Mouse (Mus musculus): ENCODE data around the gene Amer2. TPM values are rescaled to one million over a fixed set of nuclear protein-coding genes. Genes with fewer than 3 reads are reported as not detected.

Amer2 gene
- total and polyA plus RNA-seq, 3 experiments, result 0.16 TPM; not detected in 2

- Histone ChIP-seq H3K9me3 (replicated peaks) (no peaks in the 10 kb centered on the region), H3K4me1 (ENCODE audit: insufficient read depth, low read depth, low read length) (no peaks in the 10 kb centered on the region), H3K4me3 (ENCODE audit: low read depth, low read length) (no peak overlapping the region), H3K27me3 (ENCODE audit: insufficient read depth, low read length) (no peaks in the 10 kb centered on the region), H3K36me3 (replicated peaks) (no peaks in the 10 kb centered on the region)
- no peak for TF ChIP-seq CTCF (IDR thresholded peaks at IDR 0.05; ENCODE audit: low read depth, low read length)
- TF ChIP-seq POLR2AphosphoS5 (IDR thresholded peaks at IDR 0.05; ENCODE audit: insufficient replicate concordance, low read depth, low read length), result no peak
- TF ChIP-seq TAL1 (conservative IDR thresholded peaks at IDR 0.05; ENCODE audit: low read depth, low read length), result no peak
- TF ChIP-seq GATA1 (IDR thresholded peaks at IDR 0.05; ENCODE audit: borderline replicate concordance, low read length), result no peak
- no peak for TF ChIP-seq GATA2 (IDR thresholded peaks at IDR 0.05; ENCODE audit: borderline replicate concordance, low read depth, low read length)
- DNase-seq (ENCODE audit: low spot score) (no peak), ATAC-seq (ENCODE audit: extremely low read depth, insufficient number of reproducible peaks, low FRiP score, poor library complexity, severe bottlenecking) (no peak)
These were observed 30.2 kb downstream of the Amer2 start for GRCm38 (mm10) chr14:60403228-60403627.

DNA sequence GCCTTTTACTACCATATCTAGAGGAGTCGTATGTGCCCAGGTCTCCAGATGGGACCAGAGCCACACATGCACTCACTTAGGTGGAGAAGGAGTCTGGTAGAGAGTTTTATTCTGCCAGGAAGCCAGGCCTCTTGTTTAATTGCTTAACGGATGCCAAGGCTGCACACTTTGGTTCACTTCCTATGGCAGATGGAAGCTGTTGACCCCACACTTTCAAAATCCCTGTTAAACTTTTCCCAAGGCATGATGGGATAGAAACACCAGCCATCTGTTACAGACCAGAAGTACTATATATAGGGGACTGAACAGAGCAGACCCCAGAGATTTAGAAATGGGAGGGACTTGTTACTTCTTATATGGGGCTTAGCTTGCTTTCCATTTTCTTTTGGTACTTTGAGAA, 32.8 kb downstream of the Amer2 start:
- no peaks in the 10 kb centered on the region for H3K4me1 ChIP-seq (ENCODE audit: insufficient read depth, low read depth, low read length)
- no peaks in the 10 kb centered on the region for H3K36me3 ChIP-seq (replicated peaks)
- ATAC-seq (ENCODE audit: extremely low read depth, insufficient number of reproducible peaks, low FRiP score, poor library complexity, severe bottlenecking) (no peak), DNase-seq (ENCODE audit: low spot score) (no peak)
- TF ChIP-seq CTCF (IDR thresholded peaks at IDR 0.05; ENCODE audit: low read depth, low read length), result no peak
- H3K27me3 ChIP-seq (ENCODE audit: insufficient read depth, low read length), result no peaks in the 10 kb centered on the region
- no peaks in the 10 kb centered on the region for H3K9me3 ChIP-seq (replicated peaks)
- no peak overlapping the region for H3K4me3 ChIP-seq (ENCODE audit: low read depth, low read length)

- no peaks in the 10 kb centered on the region for H3K4me1 ChIP-seq (ENCODE audit: insufficient read depth, low read depth, low read length)
- DNase-seq (ENCODE audit: low spot score) (no peak), ATAC-seq (ENCODE audit: extremely low read depth, insufficient number of reproducible peaks, low FRiP score, poor library complexity, severe bottlenecking) (no peak)
- TF ChIP-seq POLR2AphosphoS5 (IDR thresholded peaks at IDR 0.05; ENCODE audit: insufficient replicate concordance, low read depth, low read length) (no peak), TAL1 (conservative IDR thresholded peaks at IDR 0.05; ENCODE audit: low read depth, low read length) (no peak), CTCF (IDR thresholded peaks at IDR 0.05; ENCODE audit: low read depth, low read length) (no peak), GATA1 (IDR thresholded peaks at IDR 0.05; ENCODE audit: borderline replicate concordance, low read length) (no peak), GATA2 (IDR thresholded peaks at IDR 0.05; ENCODE audit: borderline replicate concordance, low read depth, low read length) (no peak)
- H3K4me3 ChIP-seq (ENCODE audit: low read depth, low read length), result no peak overlapping the region
- no peaks in the 10 kb centered on the region for H3K27me3 ChIP-seq (ENCODE audit: insufficient read depth, low read length)
- no peaks in the 10 kb centered on the region for H3K9me3 ChIP-seq (replicated peaks)
- H3K36me3 ChIP-seq (replicated peaks), result no peaks in the 10 kb centered on the region
These were observed 33.5 kb downstream of the Amer2 start for GRCm38 (mm10) chr14:60406543-60406942.

DNA sequence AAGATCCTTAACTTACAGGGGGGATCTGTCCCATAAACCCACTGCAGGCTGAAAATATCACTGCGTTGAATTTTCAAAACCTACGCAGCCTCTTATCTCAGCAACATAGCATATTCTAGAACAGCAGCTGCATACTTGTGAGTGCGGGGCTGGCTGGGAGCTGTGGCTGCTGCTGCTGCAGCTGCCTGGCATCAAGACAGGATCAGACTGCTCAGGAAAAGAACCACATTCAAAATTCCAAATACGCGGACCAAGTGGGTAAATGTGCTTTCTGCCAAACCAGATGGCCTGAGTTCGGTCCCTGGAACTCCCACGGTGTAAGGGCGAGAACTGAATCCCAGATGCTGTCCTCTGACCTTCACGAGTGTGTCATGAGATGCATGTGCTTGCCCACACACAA, 34.3 kb downstream of the Amer2 start:
- Histone ChIP-seq H3K4me1 (ENCODE audit: insufficient read depth, low read depth, low read length) (no peaks in the 10 kb centered on the region), H3K36me3 (replicated peaks) (no peaks in the 10 kb centered on the region), H3K9me3 (replicated peaks) (no peaks in the 10 kb centered on the region), H3K27me3 (ENCODE audit: insufficient read depth, low read length) (no peaks in the 10 kb centered on the region), H3K4me3 (ENCODE audit: low read depth, low read length) (no peak overlapping the region)
- no peak for DNase-seq (ENCODE audit: low spot score)
- TF ChIP-seq GATA2 (IDR thresholded peaks at IDR 0.05; ENCODE audit: borderline replicate concordance, low read depth, low read length) (no peak), GATA1 (IDR thresholded peaks at IDR 0.05; ENCODE audit: borderline replicate concordance, low read length) (no peak)
- ATAC-seq (ENCODE audit: extremely low read depth, insufficient number of reproducible peaks, low FRiP score, poor library complexity, severe bottlenecking), result no peak

DNA sequence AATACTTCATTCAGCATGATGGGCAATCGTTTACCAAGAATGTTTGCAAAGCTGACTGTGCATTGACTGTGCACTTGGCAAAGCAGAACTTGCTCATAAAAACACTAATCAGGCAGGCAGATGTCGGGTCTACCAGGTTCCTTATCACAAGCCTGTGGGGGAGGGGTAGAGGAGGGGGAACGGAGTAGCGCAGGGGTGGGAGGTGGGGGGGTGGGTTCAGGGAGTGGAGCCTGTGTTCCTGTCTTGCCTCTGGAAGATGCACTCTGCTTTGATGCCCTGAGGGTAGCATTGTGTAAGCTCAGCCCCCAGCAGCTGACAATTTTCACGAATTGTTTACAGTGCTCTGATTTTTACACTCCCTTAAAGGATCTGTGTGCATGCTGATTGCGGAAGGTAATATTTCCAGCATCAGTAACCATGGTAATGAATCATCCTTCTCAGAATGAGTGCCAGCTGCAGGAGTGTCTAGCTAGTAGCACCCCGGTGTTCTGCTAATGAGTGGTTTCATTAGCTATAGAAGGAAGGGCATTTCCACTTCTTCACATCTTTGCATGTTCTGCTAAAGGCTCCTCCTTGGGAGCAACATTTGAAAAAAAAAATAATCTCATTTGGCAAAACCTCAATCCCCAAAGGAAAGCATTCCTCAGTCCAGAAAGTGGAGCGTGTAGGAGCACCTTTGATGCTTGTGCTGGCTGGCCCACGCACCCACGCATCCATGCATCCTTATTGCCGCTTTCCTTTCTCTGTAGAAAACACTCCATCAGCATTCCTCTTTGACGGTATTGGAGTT, 36.8 kb downstream of the Amer2 start:
- Histone ChIP-seq H3K9me3 (replicated peaks) (no peaks in the 10 kb centered on the region), H3K4me1 (ENCODE audit: insufficient read depth, low read depth, low read length) (no peaks in the 10 kb centered on the region), H3K36me3 (replicated peaks) (no peaks in the 10 kb centered on the region), H3K27me3 (ENCODE audit: insufficient read depth, low read length) (no peaks in the 10 kb centered on the region), H3K4me3 (ENCODE audit: low read depth, low read length) (no peak overlapping the region)
- no peak for ATAC-seq (ENCODE audit: extremely low read depth, insufficient number of reproducible peaks, low FRiP score, poor library complexity, severe bottlenecking)
- no peak for DNase-seq (ENCODE audit: low spot score)
- TF ChIP-seq TAL1 (conservative IDR thresholded peaks at IDR 0.05; ENCODE audit: low read depth, low read length) (no peak), POLR2AphosphoS5 (IDR thresholded peaks at IDR 0.05; ENCODE audit: insufficient replicate concordance, low read depth, low read length) (no peak), CTCF (IDR thresholded peaks at IDR 0.05; ENCODE audit: low read depth, low read length) (no peak), GATA1 (IDR thresholded peaks at IDR 0.05; ENCODE audit: borderline replicate concordance, low read length) (no peak), GATA2 (IDR thresholded peaks at IDR 0.05; ENCODE audit: borderline replicate concordance, low read depth, low read length) (no peak)

- no peak for TF ChIP-seq POLR2AphosphoS5 (IDR thresholded peaks at IDR 0.05; ENCODE audit: insufficient replicate concordance, low read depth, low read length)
- TF ChIP-seq TAL1 (conservative IDR thresholded peaks at IDR 0.05; ENCODE audit: low read depth, low read length), result no peak
- no peak for TF ChIP-seq CTCF (IDR thresholded peaks at IDR 0.05; ENCODE audit: low read depth, low read length)
- no peak for TF ChIP-seq GATA1 (IDR thresholded peaks at IDR 0.05; ENCODE audit: borderline replicate concordance, low read length)
- TF ChIP-seq GATA2 (IDR thresholded peaks at IDR 0.05; ENCODE audit: borderline replicate concordance, low read depth, low read length), result no peak
- Histone ChIP-seq H3K9me3 (replicated peaks) (no peaks in the 10 kb centered on the region), H3K4me1 (ENCODE audit: insufficient read depth, low read depth, low read length) (no peaks in the 10 kb centered on the region), H3K27me3 (ENCODE audit: insufficient read depth, low read length) (no peaks in the 10 kb centered on the region), H3K36me3 (replicated peaks) (no peaks in the 10 kb centered on the region), H3K4me3 (ENCODE audit: low read depth, low read length) (no peak overlapping the region)
- DNase-seq (ENCODE audit: low spot score) (no peak), ATAC-seq (ENCODE audit: extremely low read depth, insufficient number of reproducible peaks, low FRiP score, poor library complexity, severe bottlenecking) (no peak)
These were observed 38.2 kb downstream of the Amer2 start for GRCm38 (mm10) chr14:60411229-60411628.

All from G1E (cell line).